In genomic region chr1:60803128-60803824, GRCm38 (mm10) we compare ENCODE assay signal across 21 mouse cellular contexts.
DNase-seq lines count a peak whose midpoint lies in the region; ATAC-seq and TF ChIP-seq lines count a peak whose summit lies in the region.
"Had no signal": no experiment of that assay in that cellular context is flagged by ENCODE, and none has a peak within 500 bp of the region (broad histone marks: within the 10 kb centered on the region; RNA-seq: fewer than 3 reads in every experiment).

No protein-coding gene starts in this region.

- H3K9ac ChIP-seq in embryonic facial prominence, embryonic 14.5 days (ENCODE audit: low read depth, low read length): no peak overlapping the region
- H3K9ac ChIP-seq in limb, embryonic 14.5 days (ENCODE audit: low read depth, low read length, severe bottlenecking): no peak overlapping the region
- no peak overlapping the region for H3K9ac ChIP-seq in lung, postnatal 0 days (replicated peaks; ENCODE audit: low read depth)
- H3K9ac ChIP-seq: embryonic facial prominence, embryonic 15.5 days; hindbrain, embryonic 14.5 days had no signal

- no peak for TF ChIP-seq EP300 in lung, postnatal 0 days (IDR thresholded peaks at IDR 0.05)

- H3K27ac ChIP-seq in embryonic facial prominence, embryonic 14.5 days (replicated peaks; ENCODE audit: low read depth, low read length): no peak overlapping the region
- H3K27ac ChIP-seq in embryonic facial prominence, embryonic 10.5 days (replicated peaks): no peak overlapping the region
- no peak overlapping the region for H3K27ac ChIP-seq in limb, embryonic 14.5 days (replicated peaks; ENCODE audit: low read depth, low read length)
- no peak overlapping the region for H3K27ac ChIP-seq in limb, embryonic 10.5 days
- H3K27ac ChIP-seq in lung, postnatal 0 days (ENCODE audit: low read length): no peak overlapping the region
- H3K27ac ChIP-seq: embryonic facial prominence, embryonic 15.5 days; forebrain, embryonic 10.5 days; hindbrain, embryonic 14.5 days had no signal

- no peak overlapping the region for H3K4me3 ChIP-seq in embryonic facial prominence, embryonic 14.5 days (ENCODE audit: low read depth, low read length)
- no peak overlapping the region for H3K4me3 ChIP-seq in embryonic facial prominence, embryonic 10.5 days
- no peak overlapping the region for H3K4me3 ChIP-seq in limb, embryonic 14.5 days (replicated peaks; ENCODE audit: low read length)
- no peak overlapping the region for H3K4me3 ChIP-seq in limb, embryonic 10.5 days
- H3K4me3 ChIP-seq in lung, postnatal 0 days (ENCODE audit: low read depth, low read length): no peak overlapping the region
- no peak overlapping the region for H3K4me3 ChIP-seq in lung, adult 2 months (replicated peaks; ENCODE audit: extremely low read depth, low read depth, low read length)
- H3K4me3 ChIP-seq: embryonic facial prominence, embryonic 15.5 days; erythroblast, embryonic 14.5 days; forebrain, embryonic 10.5 days had no signal

- H3K4me2 ChIP-seq in embryonic facial prominence, embryonic 14.5 days (ENCODE audit: low read depth, low read length): no peak overlapping the region
- H3K4me2 ChIP-seq in limb, embryonic 14.5 days (replicated peaks; ENCODE audit: low read depth, low read length, severe bottlenecking): no peak overlapping the region
- H3K4me2 ChIP-seq in lung, postnatal 0 days (replicated peaks; ENCODE audit: low read depth, low read length): no peak overlapping the region
- H3K4me2 ChIP-seq: embryonic facial prominence, embryonic 15.5 days; hindbrain, embryonic 14.5 days had no signal

- TF ChIP-seq POLR2A in limb, embryonic 14.5 days (IDR thresholded peaks at IDR 0.05; ENCODE audit: borderline replicate concordance, extremely low read depth, insufficient read depth, insufficient read length): no peak
- no peak for TF ChIP-seq POLR2A in lung, adult 2 months (IDR thresholded peaks at IDR 0.05; ENCODE audit: borderline replicate concordance, extremely low read depth, low read depth, low read length)

- H3K27me3 ChIP-seq in embryonic facial prominence, embryonic 14.5 days (replicated peaks; ENCODE audit: control insufficient read depth, insufficient read depth, low read length): no peaks in the 10 kb centered on the region
- H3K27me3 ChIP-seq in embryonic facial prominence, embryonic 10.5 days (replicated peaks; ENCODE audit: low read depth, poor library complexity, severe bottlenecking): no peaks in the 10 kb centered on the region
- H3K27me3 ChIP-seq in limb, embryonic 14.5 days (ENCODE audit: control insufficient read depth, insufficient read depth, low read length): no peaks in the 10 kb centered on the region
- no peaks in the 10 kb centered on the region for H3K27me3 ChIP-seq in limb, embryonic 10.5 days (ENCODE audit: low read depth, poor library complexity, severe bottlenecking)
- no peaks in the 10 kb centered on the region for H3K27me3 ChIP-seq in lung, postnatal 0 days (replicated peaks; ENCODE audit: insufficient read depth, low read length)
- H3K27me3 ChIP-seq: embryonic facial prominence, embryonic 15.5 days had no signal

- peak; percentile 24 for DNase-seq in embryonic facial prominence, embryonic 14.5 days (ENCODE audit: low spot score)
- no peak for DNase-seq in embryonic facial prominence, embryonic 10.5 days (ENCODE audit: low spot score)
- peak; percentile 16 for DNase-seq in limb, embryonic 14.5 days (ENCODE audit: low spot score)
- DNase-seq in limb, embryonic 10.5 days (ENCODE audit: low spot score): no peak
- DNase-seq in lung, postnatal 0 days (ENCODE audit: low spot score): peak; percentile 50
- DNase-seq in lung, adult 2 months: no peak
- no peak for DNase-seq in right cerebral cortex, postnatal 10 days (ENCODE audit: low spot score in 2 of 2)
- DNase-seq: adrenal gland, postnatal 10 days; B cell, adult 2 months; cerebellum, adult 11-12 months; cerebellum, adult 9-11 months; cerebellum, postnatal 36 days; gastrocnemius, postnatal 14 days; heart, postnatal 14 days had no signal

- 73% methylated on average over 4 of the region's 4 CpGs for WGBS in embryonic facial prominence, embryonic 14.5 days
- WGBS in embryonic facial prominence, embryonic 10.5 days: 91% methylated on average over 4 of the region's 4 CpGs
- 76% methylated on average over 4 of the region's 4 CpGs for WGBS in limb, embryonic 14.5 days
- WGBS in limb, embryonic 10.5 days: 90% methylated on average over 4 of the region's 4 CpGs
- 52% methylated on average over 4 of the region's 4 CpGs for WGBS in lung, postnatal 0 days
- 70% methylated on average over 4 of the region's 4 CpGs for WGBS in lung, adult 2 months

- no peaks in the 10 kb centered on the region for H3K9me3 ChIP-seq in embryonic facial prominence, embryonic 14.5 days (ENCODE audit: control insufficient read depth, low read length)
- no peaks in the 10 kb centered on the region for H3K9me3 ChIP-seq in embryonic facial prominence, embryonic 10.5 days
- H3K9me3 ChIP-seq in limb, embryonic 14.5 days (ENCODE audit: control insufficient read depth, low read length): no peaks in the 10 kb centered on the region
- no peaks in the 10 kb centered on the region for H3K9me3 ChIP-seq in limb, embryonic 10.5 days (replicated peaks)
- H3K9me3 ChIP-seq in lung, postnatal 0 days (ENCODE audit: low read length): no peaks in the 10 kb centered on the region
- H3K9me3 ChIP-seq: embryonic facial prominence, embryonic 15.5 days; forebrain, embryonic 10.5 days had no signal

- H3K36me3 ChIP-seq in embryonic facial prominence, embryonic 14.5 days (ENCODE audit: control insufficient read depth, insufficient read depth, low read length): no peaks in the 10 kb centered on the region
- no peaks in the 10 kb centered on the region for H3K36me3 ChIP-seq in embryonic facial prominence, embryonic 10.5 days (replicated peaks)
- no peaks in the 10 kb centered on the region for H3K36me3 ChIP-seq in limb, embryonic 14.5 days (ENCODE audit: control insufficient read depth, insufficient read depth, low read length)
- no peaks in the 10 kb centered on the region for H3K36me3 ChIP-seq in limb, embryonic 10.5 days
- no peaks in the 10 kb centered on the region for H3K36me3 ChIP-seq in lung, postnatal 0 days (ENCODE audit: insufficient read depth, low read length)
- H3K36me3 ChIP-seq: embryonic facial prominence, embryonic 15.5 days; forebrain, embryonic 10.5 days had no signal

- no peak for TF ChIP-seq CTCF in lung, postnatal 0 days (IDR thresholded peaks at IDR 0.05)
- no peak for TF ChIP-seq CTCF in lung, adult 2 months (IDR thresholded peaks at IDR 0.05; ENCODE audit: insufficient read depth, low read length)

- ATAC-seq in embryonic facial prominence, embryonic 14.5 days (ENCODE audit: low read depth): no peak
- ATAC-seq in limb, embryonic 14.5 days (ENCODE audit: low FRiP score, low read depth): no peak
- ATAC-seq in lung, postnatal 0 days: peak; percentile 44; the same call in 1 of the 2 replicates
- ATAC-seq in megakaryocyte, adult 5-6 weeks (ENCODE audit: poor library complexity, severe bottlenecking): peak; percentile 27; the same call in 1 of the 2 replicates
- ATAC-seq: CD4-positive, CD25-positive, alpha-beta regulatory T cell, adult 4 months; forebrain, embryonic 14.5 days had no signal

- H3K4me1 ChIP-seq in embryonic facial prominence, embryonic 14.5 days (ENCODE audit: control insufficient read depth, insufficient read depth, low read length): no peaks in the 10 kb centered on the region
- H3K4me1 ChIP-seq in embryonic facial prominence, embryonic 10.5 days: no peaks in the 10 kb centered on the region
- no peaks in the 10 kb centered on the region for H3K4me1 ChIP-seq in limb, embryonic 14.5 days (ENCODE audit: control insufficient read depth, insufficient read depth, low read length)
- H3K4me1 ChIP-seq in limb, embryonic 10.5 days: no peaks in the 10 kb centered on the region
- peaks cover 2% of the 10 kb centered on the region; the same call in 1 of the 2 replicates for H3K4me1 ChIP-seq in lung, postnatal 0 days (ENCODE audit: insufficient read depth, low read depth, low read length)
- peaks cover 7% of the 10 kb centered on the region for H3K4me1 ChIP-seq in lung, adult 2 months (ENCODE audit: control insufficient read depth, insufficient read depth, low read length)
- H3K4me1 ChIP-seq: embryonic facial prominence, embryonic 15.5 days; forebrain, embryonic 10.5 days had no signal

Comparison
In these comparisons a context has a peak if more than half of its experiments do, and no peak if none do; other contexts are left out.
1. DNase-seq: peak in embryonic facial prominence, embryonic 14.5 days (single experiment), limb, embryonic 14.5 days (single experiment) and lung, postnatal 0 days (single experiment); none in embryonic facial prominence, embryonic 10.5 days (single experiment), limb, embryonic 10.5 days (single experiment), lung, adult 2 months (single experiment) and right cerebral cortex, postnatal 10 days (0 of 2).
2. ATAC-seq: peak in lung, postnatal 0 days (single experiment) and megakaryocyte, adult 5-6 weeks (single experiment); none in embryonic facial prominence, embryonic 14.5 days (single experiment) and limb, embryonic 14.5 days (single experiment).